Mouse (Mus musculus): ENCODE measurements around the gene Mtnr1a. TPM values are rescaled to one million over a fixed set of nuclear protein-coding genes. Genes with fewer than 3 reads are reported as not detected.

Gene Mtnr1a
- total RNA-seq, 2 experiments from 2014 or later = not detected

- no peak for ATAC-seq (replicated peaks; ENCODE audit: low FRiP score, low TSS enrichment, poor library complexity, severe bottlenecking)
These were observed 24.7 kb downstream of the Mtnr1a start for GRCm38 (mm10) chr8:45093599-45093998.

GRCm38 (mm10) chr8:45109371-45110063, 40.6 kb downstream of the Mtnr1a start:
- no peak for ATAC-seq (replicated peaks; ENCODE audit: low FRiP score, low TSS enrichment, poor library complexity, severe bottlenecking)

- ATAC-seq (replicated peaks; ENCODE audit: low FRiP score, low TSS enrichment, poor library complexity, severe bottlenecking) = no peak
These were observed 41.3 kb downstream of the Mtnr1a start for GRCm38 (mm10) chr8:45110064-45110812.

- ATAC-seq (replicated peaks; ENCODE audit: low FRiP score, low TSS enrichment, poor library complexity, severe bottlenecking) = no peak
These were observed 41.8 kb downstream of the Mtnr1a start for GRCm38 (mm10) chr8:45110813-45111104.

- no peak for ATAC-seq (replicated peaks; ENCODE audit: low FRiP score, low TSS enrichment, poor library complexity, severe bottlenecking)
These were observed 42.9 kb downstream of the Mtnr1a start for GRCm38 (mm10) chr8:45111820-45112219.

GRCm38 (mm10) chr8:45117588-45117987, 48.7 kb downstream of the Mtnr1a start:
- no peak for ATAC-seq (replicated peaks; ENCODE audit: low FRiP score, low TSS enrichment, poor library complexity, severe bottlenecking)

- ATAC-seq (replicated peaks; ENCODE audit: low FRiP score, low TSS enrichment, poor library complexity, severe bottlenecking) = no peak
These were observed 56.7 kb downstream of the Mtnr1a start for GRCm38 (mm10) chr8:45125680-45126079.

Other genes starting within 250 kb of the Mtnr1a start
- not detected in 2 replicates for gene Fat1, start 133.7 kb upstream of the Mtnr1a start, total RNA-seq (2014; fragmentation: Nextera tagmentation)
- 0.09 TPM in 1 of 2 replicates, not detected in the other for gene Fat1, start 133.7 kb upstream of the Mtnr1a start, total RNA-seq (2017)
- not detected in 2 replicates for gene F11, start 192.9 kb downstream of the Mtnr1a start, total RNA-seq (2014; fragmentation: Nextera tagmentation)
- not detected in 2 replicates for gene F11, start 192.9 kb downstream of the Mtnr1a start, total RNA-seq (2017)
- 0.25 TPM in 1 of 2 replicates, not detected in the other for gene Klkb1, start 225.7 kb downstream of the Mtnr1a start, total RNA-seq (2014; fragmentation: Nextera tagmentation)
- not detected in 2 replicates for gene Klkb1, start 225.7 kb downstream of the Mtnr1a start, total RNA-seq (2017)
- not detected in 2 replicates for gene Gm45753, start 239.3 kb downstream of the Mtnr1a start, total RNA-seq (2014; fragmentation: Nextera tagmentation)
- not detected in 2 replicates for gene Gm45753, start 239.3 kb downstream of the Mtnr1a start, total RNA-seq (2017)

Measured in megakaryocyte-erythroid progenitor cell, adult 5-6 weeks (primary cell).